Mouse (Mus musculus) urinary bladder, postnatal 10 days (tissue): ENCODE measurements around the gene Prcp.

Source experiments
- DNase-seq: peaks from one replicate; pipeline ENCODE4 v3.0.0; 2022; ENCODE audit warnings: low spot score

Gene Prcp

DNA sequence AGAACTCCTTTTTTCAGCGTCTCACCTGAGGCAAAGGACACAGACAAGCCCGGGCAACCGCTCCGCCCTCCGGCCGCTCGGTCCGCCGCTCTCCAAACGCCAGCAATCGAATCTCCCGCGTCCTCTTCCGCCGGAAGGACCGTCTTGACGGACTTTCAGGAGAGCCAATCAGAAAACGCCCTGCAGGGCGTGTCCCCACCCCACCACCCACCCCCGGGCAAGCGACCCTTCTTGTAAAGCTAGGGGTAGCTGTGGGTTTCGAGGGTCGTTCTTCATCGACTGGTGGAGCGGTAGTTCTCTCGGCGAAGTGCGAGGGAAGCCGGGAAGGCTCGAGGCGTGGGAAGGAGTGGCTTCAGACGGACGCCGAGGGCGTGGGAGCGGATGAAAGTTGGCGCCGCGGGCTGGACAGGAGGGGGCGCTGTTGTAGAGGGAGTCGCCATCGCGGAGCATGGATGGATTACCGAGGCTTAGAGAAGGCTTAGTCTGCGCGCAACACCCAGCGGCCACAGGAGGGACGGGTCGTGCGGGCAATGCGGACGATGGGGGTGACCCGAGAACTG is at the start of gene Prcp, which contains the start of gene Ddias:
Gene Prcp (plus strand): TSS at position 355 of the 560 bp plus-strand sequence.
Gene Ddias (minus strand): TSS at position 132 of the 560 bp plus-strand sequence.
- DNase-seq = peak; percentile 95

DNA sequence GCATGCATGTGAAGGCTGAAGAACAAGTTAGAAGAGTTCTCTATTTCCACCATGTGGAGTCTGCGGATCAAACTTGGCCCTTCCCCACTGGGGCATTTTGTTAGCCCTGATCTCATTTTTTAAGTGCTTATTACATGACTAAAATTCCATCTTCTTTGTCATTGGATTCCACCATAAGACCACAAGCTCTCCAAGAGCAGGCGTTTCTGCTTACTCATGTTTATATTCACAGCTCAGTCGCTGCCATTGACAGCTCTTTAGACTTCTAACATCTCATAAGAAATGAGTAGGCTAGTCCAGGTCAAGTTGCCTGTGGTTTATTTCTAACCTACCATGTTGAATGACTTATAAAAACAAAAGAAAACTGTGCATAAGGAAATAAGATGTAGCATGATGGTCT is 48.0 kb upstream of the Prcp start:
- no peak for DNase-seq

DNA sequence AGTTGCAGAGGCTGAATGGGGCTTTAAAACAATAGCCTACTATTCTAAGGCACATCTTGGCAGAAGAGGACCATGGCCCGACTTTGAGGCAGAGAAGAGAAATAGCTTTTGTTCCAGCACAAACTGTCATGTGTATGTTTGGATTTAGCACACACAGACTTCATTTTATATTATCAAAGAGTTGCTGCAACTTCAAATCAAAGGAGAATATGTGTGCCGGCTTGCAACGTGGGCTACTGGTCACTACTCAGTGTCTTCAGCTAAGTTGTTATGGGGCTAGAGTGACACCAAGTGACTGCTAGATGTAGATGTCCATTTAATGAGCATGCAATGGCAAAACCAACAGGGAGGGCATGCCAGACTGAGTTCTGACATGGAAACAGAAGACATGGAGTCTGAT is 46.3 kb upstream of the Prcp start:
- DNase-seq = no peak

DNA sequence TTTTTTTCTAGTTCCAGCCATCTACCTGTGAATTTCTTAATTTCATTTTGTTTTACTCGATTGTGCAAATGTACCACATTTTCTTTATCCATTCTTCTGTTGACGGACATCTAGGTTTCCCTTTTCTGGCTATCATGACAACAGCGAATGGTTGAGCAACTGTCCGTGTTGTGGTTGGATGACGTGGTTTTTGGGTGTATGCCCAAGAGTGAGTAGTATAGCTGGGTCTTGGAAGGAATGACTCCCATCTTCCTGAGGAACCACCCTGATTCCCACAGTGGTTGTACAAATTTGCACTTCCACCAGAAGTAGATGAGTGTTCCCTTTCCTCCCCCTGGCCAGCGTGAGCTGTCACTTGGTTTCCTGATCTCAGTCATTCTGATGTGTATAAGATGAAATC is 41.9 kb upstream of the Prcp start:
- no peak for DNase-seq

DNA sequence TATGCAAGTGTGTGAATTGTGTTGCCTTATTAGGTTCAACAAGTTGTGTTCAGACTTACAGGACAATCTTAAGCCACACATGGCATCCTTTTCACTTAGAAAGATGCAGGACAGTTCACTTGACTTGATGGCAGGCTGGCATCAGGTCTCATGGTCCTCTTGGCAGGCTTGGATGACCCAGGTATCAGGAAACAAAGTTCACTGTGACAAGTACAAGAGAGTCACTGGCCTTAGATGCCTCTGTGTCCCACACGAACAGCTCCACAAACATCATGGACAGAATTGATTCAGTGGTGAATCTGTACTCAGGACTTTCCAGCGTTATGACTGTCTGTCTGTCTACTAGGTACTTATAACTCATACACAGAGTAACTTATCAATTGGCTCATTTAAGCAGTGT is 39.9 kb upstream of the Prcp start:
- DNase-seq = no peak

DNA sequence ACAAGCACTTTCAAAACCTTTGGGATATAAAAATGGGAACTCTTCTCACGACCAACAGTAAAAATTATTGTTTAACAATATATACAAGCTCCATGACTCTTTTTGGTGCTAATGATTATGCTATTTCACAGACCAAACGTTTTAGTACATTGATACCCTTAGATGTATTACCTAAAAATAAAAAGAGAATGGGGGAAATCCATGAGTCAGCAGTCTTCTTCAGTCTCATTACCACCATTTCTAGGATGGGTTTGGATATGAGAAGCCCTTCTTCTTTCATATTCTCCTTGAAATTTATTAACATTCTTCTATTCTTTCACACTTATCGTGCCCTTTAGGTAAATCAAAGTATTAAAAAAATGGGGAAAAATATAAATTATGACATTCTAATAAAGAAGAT is 37.8 kb upstream of the Prcp start:
- DNase-seq = no peak

DNA sequence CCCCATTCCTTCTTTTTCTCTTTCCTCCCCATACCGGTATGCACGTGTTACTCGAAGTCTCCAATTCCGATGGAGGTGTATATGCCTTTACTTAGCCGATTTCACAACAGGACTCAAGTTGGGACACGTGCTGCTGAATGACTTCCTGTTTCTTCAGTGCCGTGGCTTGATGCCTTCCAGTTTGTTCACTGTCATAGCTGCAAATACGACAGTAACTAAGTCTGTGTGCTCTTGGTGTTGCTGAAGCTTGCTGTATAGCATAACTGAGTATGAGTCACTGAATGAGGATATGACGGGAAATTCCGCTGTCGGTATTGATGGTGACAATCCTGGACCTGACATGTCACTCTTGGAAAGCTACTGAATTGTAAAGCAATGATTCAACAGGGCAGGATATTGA is 37.0 kb upstream of the Prcp start:
- no peak for DNase-seq

DNA sequence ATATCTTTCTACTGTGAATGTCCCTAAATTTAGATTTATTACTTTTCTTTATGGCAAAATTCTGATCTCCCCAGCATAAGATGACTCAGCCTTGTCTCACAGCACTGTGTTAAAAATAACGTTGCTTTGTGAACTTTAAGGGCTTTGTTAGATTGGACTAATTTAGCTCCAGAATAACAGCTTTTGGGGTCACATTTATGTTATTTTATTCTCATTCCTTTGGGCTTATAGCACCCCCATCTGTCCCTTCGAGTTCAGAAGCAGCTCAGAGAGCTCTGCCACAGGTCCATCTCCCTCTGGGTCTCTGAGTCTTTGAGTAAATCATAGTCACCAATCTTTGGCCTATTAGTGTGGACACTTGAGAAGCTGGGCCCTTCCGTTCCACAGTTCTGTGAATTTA is 36.4 kb upstream of the Prcp start:
- DNase-seq = no peak

DNA sequence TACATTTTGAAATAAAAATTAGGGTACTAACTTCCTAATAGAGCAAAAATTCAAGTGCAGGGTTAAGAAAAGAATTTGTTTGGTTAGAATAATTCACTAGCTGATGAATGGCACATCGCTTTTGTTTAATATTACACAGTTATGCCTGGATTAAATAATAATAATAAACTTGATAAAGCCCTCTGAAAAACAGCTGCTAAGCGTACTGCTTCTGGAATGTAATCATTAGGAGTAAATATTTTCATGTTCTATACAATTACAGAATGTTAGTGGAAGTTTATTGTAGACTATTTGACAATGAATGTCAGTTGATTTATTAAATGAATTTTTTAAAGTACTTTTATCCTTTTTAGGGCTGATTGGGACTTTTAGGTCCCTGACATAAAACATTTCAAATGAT is 32.0 kb upstream of the Prcp start:
- DNase-seq = no peak

DNA sequence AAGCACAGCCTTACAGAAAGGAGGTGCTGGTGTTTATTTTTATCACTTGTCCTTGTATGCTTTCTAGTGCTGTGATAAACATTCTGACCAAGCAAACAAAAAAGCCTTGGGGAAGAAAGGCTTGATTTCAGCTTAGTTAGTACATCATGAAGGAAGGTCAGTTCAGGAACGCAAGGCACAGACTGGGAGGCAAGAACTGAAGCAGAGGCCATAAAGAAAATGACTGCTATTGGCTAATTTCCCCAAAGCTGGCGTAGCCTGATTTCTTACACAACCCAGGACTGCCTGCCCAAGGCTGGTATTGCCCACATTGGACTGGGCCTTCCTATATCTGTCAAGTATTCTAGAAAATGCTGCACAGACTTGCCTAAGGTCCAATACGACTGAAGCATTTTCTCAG is 26.0 kb upstream of the Prcp start:
- no peak for DNase-seq

DNA sequence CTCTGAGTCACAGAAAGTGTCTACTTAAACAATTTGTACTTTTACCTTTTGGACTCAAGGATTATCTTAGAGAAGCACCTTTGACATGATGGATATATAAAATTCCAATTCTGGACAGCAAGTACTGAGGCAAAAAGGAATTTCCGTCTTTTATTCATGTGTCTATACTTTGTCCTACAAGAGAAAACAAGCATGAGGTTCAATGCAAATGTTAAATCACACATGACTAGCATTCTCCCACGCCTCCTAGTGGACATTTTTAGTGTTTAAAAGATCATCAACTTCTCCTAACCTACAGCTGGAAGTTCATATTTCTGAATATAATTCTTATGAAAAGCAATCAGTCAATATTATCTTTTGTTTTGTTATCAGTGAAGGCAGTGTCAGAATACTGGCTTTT is 7.7 kb upstream of the Prcp start:
- DNase-seq = no peak

DNA sequence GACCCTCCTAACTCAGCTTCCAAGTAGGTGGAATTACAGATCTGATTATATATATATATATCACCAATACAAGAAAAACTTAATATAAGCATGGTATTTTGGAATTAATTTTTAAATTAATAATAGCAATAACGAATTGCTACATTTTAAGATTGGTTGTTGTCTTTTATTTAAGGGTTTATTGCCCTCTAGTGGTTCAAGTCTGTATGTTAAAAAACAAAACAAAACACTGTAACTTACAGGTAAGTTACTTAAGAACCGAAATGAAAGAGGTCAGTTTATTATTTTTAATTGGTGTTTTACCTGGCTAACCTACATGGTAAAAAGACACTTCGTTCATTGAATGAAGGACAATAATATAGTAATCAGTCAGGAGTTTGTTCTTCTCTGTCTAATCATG is 4.1 kb upstream of the Prcp start:
- DNase-seq = no peak

DNA sequence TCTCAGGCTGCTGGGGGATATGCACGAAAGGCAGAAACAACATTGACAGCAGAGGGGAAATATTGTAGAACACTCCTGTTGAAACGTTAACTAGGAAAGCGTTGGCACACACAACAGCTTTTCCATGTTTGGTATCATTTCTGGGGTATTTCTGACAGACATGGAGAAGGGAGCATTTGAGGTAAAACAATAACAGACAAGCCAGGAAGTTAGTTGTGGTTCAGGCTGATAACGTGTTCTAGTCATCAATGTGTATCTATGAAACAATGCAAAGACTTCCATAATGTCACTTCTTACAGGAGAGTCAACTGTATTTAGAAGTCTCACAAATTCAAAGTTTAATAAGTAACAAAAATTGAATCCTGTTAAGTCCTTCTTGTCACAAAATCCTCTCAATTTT is 2.7 kb upstream of the Prcp start:
- no peak for DNase-seq

DNA sequence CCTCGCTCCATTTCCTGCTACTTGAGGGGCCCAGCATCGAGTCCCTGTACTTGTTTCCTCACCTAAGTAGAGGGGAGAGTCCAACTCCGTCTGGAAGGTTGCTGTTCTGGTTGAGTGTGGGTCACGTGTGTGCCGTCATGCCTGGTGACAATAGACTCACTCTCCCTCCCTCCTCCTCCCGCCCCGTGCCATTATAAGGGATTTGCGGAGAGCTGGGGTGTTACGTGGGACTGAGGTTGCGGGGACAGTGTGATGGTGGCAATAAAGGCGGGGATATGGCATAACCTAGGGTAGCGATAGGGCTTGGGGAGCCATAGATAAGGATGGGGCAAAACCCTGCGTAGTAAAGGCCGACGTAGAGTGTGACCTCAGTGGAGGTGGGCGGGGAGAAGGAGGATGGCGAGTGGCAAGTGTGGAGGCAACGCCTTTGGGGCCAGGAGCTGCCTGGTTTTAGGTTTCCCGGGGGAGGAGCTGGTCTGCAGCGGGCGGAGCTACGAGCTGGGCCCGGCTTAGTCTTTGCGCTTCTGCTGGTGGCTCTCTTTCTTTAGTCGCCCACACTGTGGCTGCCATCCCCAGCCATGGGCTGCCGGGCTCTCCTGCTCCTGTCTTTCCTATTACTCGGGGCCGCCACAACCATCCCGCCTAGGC is 615 bp downstream of the Prcp start:
- DNase-seq = peak; percentile 38

DNA sequence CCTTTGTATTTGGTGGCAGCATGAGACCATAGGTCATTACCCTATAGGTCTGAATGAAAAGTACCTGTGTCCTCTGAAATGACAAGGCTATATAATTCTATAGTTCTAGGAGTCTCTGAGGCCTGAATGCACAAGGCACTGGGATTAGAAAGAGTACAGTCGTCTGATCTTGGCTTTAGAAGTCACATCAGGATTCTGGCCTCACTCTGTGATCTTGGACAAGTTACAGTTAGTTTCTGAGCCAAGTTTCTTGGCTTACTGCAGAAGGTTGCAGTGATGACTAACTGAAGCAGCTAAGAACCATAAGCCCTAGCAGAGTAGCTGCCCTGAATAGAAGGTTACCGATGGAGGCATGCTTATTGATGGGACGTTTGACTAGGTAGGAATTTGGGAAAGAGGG is 1.8 kb downstream of the Prcp start:
- no peak for DNase-seq

DNA sequence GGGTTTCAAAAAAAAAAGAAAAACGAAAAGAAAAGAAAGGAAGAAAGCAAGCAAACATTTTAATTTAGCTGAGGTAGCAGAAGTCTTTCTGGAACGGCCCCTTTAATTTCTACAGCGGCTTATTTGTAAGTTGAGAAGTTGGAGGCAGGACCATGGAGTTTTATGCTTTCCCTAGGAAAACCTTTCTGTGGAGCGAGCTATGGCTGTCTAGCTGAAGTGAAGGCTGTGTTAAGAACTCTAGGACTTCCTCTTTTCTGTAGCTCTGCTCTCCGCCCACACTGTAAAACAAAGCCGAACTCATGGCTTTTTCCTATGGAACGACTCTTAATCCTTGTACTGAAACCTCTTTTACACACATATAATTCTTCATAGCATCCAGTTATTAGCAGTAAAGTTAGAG is 2.3 kb downstream of the Prcp start:
- no peak for DNase-seq

DNA sequence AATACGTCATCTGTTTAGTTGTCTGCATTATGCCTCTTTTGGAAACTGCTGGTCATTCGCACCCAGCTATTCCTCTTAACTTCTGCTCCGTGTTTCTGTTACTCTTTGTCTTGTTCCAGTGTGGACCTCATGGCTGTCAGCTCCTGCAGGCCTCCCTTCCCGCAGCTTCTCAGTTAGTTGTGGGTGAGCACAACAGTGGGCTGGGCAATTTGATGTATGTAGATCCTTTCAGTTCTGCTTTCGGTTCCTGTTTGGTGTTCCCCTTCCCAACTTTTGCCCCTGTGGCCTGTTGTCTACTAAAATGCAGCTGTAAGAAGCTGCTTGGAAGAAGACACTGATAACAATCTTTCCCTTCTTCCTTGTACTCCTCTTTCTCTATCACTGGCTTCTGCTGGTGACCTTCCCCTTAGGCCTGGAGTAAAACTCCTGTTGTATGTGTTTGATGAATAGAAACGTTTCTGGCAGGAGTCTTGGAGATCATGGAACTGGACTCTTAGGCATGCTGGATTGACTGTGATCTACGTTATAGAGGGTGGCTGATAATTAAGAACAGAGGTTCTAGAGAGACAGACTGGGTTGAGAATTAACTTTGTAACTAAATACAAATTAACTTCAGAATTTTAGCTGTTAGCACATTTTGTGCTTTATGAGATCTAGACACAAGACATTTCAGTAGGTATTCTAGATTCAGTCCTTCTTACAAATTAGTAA is 4.5 kb downstream of the Prcp start:
- DNase-seq = no peak

DNA sequence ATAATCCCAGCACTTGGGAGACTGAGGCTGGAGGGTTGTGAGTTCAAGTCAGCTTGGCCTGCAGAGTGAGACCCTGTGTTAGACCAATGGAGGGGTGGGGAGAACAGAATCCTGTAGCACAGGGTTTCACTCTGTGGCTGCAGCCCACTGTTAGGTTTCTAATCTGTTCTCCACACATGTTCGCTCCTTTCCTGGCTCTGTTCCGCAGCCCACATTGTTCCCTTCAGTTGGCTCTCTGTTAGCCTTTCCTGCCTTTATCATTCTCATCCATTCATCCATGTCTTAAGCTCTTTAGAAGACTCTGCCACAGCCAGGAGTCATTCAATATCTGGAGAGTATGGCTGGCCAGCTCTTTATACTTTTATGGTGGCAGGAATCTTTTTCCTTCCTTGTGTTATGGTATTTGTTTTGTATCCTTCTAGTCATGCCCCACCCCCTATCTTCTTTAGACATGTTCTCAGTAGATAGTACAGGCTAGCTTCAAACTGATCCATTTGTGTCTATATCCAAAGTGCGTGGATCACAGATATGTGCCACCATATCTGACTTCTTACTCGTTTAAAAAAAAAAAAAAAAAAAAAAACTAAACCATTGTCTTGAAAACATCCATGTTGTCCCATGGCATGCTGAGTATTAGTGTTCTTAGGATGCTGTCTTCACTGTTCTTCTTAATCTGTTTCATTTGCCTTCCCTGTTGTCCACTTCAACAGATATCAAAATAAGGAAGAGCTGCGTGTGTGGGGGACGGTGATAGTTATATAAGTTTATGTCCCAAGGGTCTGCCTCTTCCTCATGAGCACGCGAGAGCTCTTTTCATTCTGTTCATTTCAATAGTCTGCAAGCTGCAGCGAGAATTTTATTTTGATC is 9.8 kb downstream of the Prcp start:
- no peak for DNase-seq

DNA sequence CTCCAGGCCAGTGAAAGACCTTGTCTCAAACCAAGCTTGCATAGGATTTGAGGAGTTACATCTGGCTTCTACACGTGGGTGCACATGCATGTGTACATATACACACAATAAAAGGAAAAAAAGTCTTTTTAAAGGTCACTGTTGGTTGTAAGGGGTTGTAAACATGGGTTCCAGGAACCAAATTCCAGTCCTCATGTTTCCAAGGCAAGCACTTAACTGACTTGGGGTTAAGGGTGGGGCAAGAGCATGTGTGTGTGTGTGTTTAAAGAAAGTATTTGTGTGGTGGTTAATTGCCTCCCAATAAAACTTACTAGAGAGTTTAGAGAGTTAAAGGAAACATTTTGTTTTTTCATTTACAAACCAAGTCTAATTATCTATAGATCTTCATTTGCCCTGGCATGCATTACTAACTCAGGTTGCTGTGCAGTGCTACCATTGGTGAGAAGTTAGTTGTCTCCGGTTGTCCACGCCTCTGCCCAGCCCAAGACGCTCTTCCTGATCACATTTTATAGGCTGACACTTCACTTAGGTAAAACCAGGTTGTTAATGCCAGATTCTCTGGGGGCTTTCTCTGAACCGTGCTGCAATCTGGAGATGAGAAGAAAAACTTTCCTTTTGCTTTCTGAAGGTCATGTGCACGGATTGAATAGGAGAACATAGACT is 10.9 kb downstream of the Prcp start:
- no peak for DNase-seq

DNA sequence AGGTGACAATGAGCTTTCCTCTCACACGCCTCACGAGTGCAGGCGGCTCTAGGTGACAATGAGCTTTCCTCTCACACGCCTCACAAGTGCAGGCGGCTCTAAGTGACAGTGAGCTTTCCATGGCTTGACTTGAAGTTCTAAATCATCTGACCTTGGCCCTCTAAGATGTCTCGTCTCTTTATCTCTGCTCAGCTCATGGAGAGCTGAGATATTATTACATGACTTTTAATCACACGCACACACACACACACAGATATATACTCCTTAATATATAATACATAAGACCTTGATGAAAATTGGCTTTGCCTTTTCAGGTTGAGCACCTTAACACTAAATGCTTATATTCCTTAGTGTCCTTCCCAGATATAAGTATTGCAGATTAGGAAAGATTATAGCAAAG is 12.5 kb downstream of the Prcp start:
- no peak for DNase-seq

DNA sequence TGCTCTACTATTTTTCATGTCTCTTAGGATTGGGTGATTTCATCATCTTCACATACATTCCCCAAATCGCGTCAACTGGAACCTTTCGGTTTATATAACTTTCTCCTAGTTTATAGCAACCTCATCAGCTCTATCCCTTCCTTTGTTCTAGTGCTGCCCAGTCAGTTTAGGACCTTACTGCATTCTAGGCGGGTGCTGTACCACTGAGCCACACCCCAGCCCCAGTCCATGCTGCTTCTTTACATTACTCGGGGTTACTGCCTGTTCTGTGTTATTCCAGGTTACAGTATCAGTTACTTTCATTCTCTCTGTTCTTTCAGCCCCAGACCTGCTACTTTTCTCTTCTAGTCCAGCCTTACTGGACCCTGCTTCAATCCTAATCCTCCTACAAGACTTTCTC is 13.0 kb downstream of the Prcp start:
- DNase-seq = no peak

DNA sequence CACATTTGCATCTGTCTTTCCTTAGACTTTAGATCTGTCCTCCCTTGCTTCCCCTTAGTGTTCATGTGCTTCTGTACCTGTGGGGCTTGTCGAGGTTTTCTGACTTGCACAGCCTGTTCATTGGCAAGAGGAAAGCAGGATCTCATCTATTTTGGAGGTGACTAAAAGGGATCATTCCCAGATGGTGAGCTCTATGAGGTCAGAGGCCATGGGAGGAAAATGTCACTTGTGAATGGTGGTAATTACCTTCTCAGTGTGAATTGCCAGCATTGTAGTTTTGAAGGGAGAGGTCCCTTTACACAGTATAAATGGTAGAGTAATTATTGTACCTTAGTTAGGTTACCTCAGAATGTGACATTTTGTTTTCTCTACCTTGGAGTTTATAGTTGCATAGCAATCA is 15.9 kb downstream of the Prcp start:
- no peak for DNase-seq
